ENCODE assay signal across 18 mouse cellular contexts in genomic region chr19:5181926-5182325, GRCm38 (mm10).
DNase-seq lines count a peak whose midpoint lies in the region; ATAC-seq and TF ChIP-seq lines count a peak whose summit lies in the region.
"Had no signal": no experiment of that assay in that cellular context is flagged by ENCODE, and none has a peak within 500 bp of the region (broad histone marks: within the 10 kb centered on the region; RNA-seq: fewer than 3 reads in every experiment).

No protein-coding gene starts in this region.

- no peaks in the 10 kb centered on the region for H3K36me3 ChIP-seq in kidney, adult 2 months (ENCODE audit: control insufficient read depth, insufficient read depth, low read length)
- H3K36me3 ChIP-seq in midbrain, embryonic 14.5 days (ENCODE audit: control insufficient read depth, insufficient read depth, low read length): no peaks in the 10 kb centered on the region
- H3K36me3 ChIP-seq in midbrain, embryonic 13.5 days: no peaks in the 10 kb centered on the region
- H3K36me3 ChIP-seq: hindbrain, embryonic 15.5 days had no signal

- no peak for ATAC-seq in midbrain, embryonic 14.5 days (ENCODE audit: low FRiP score, low TSS enrichment)
- no peak for ATAC-seq in midbrain, embryonic 13.5 days

- TF ChIP-seq POLR2A in kidney, adult 2 months (IDR thresholded peaks at IDR 0.05; ENCODE audit: low read depth, low read length): no peak

- peak; percentile 14 for DNase-seq in cerebellum, adult 8-10 months
- no peak for DNase-seq in cerebellum, postnatal 36 days
- DNase-seq in kidney, adult 2 months: peak; percentile 48
- DNase-seq in kidney, adult 11 months: no peak
- DNase-seq in midbrain, embryonic 14.5 days: peak; percentile 63
- peak; percentile 25 for DNase-seq in retina, postnatal 7 days (ENCODE audit: low read depth, low spot score)
- no peak for DNase-seq in heart, adult 11 months
- DNase-seq: adrenal gland, adult 8-10 months; gastrocnemius, postnatal 36 days; heart, postnatal 14 days; lung, postnatal 36 days; right cerebral cortex, adult 18-20 months; thymus, postnatal 4 days had no signal

- H3K4me2 ChIP-seq in midbrain, embryonic 14.5 days (ENCODE audit: low read length): no peak overlapping the region
- no peak overlapping the region for H3K4me2 ChIP-seq in midbrain, embryonic 13.5 days (replicated peaks)
- H3K4me2 ChIP-seq: heart, embryonic 11.5 days; hindbrain, embryonic 15.5 days; limb, embryonic 13.5 days; liver, embryonic 15.5 days had no signal

- 0 out of 2 replicates have a peak, but pooled peaks cover 2% of the 10 kb centered on the region for H3K4me1 ChIP-seq in kidney, adult 2 months (ENCODE audit: control insufficient read depth, insufficient read depth, low read length)
- H3K4me1 ChIP-seq in midbrain, embryonic 14.5 days (ENCODE audit: control insufficient read depth, insufficient read depth, low read length): no peaks in the 10 kb centered on the region
- 0 out of 2 replicates have a peak, but pooled peaks cover 5% of the 10 kb centered on the region for H3K4me1 ChIP-seq in midbrain, embryonic 13.5 days (replicated peaks)
- H3K4me1 ChIP-seq: hindbrain, embryonic 15.5 days had no signal

- H3K4me3 ChIP-seq in kidney, adult 2 months (ENCODE audit: insufficient read depth, low read depth, low read length): no peak overlapping the region
- no peak overlapping the region for H3K4me3 ChIP-seq in midbrain, embryonic 14.5 days (replicated peaks; ENCODE audit: low read depth, low read length)
- H3K4me3 ChIP-seq in midbrain, embryonic 13.5 days (replicated peaks): no peak overlapping the region
- H3K4me3 ChIP-seq: hindbrain, embryonic 15.5 days; limb, embryonic 13.5 days; liver, embryonic 15.5 days had no signal

- H3K9ac ChIP-seq in midbrain, embryonic 14.5 days (replicated peaks; ENCODE audit: low read length): no peak overlapping the region
- H3K9ac ChIP-seq in midbrain, embryonic 13.5 days (replicated peaks): no peak overlapping the region
- H3K9ac ChIP-seq: hindbrain, embryonic 15.5 days; limb, embryonic 13.5 days; liver, embryonic 15.5 days had no signal

- no peak for TF ChIP-seq CTCF in kidney, adult 2 months (conservative IDR thresholded peaks at IDR 0.05; ENCODE audit: insufficient read depth, insufficient read length, low read depth, low read length)

- 27% methylated on average over 2 of the region's 2 CpGs for WGBS in kidney, adult 2 months
- 69% methylated on average over 2 of the region's 2 CpGs for WGBS in midbrain, embryonic 14.5 days
- 67% methylated on average over 2 of the region's 2 CpGs for WGBS in midbrain, embryonic 13.5 days

- H3K27ac ChIP-seq in kidney, adult 2 months (ENCODE audit: insufficient read depth, low read depth, low read length): no peak overlapping the region
- no peak overlapping the region for H3K27ac ChIP-seq in midbrain, embryonic 14.5 days (replicated peaks; ENCODE audit: low read depth, low read length)
- H3K27ac ChIP-seq in midbrain, embryonic 13.5 days: no peak overlapping the region
- H3K27ac ChIP-seq: hindbrain, embryonic 15.5 days; limb, embryonic 13.5 days; liver, embryonic 15.5 days had no signal

- H3K9me3 ChIP-seq in midbrain, embryonic 14.5 days (ENCODE audit: control insufficient read depth, low read length): no peaks in the 10 kb centered on the region
- H3K9me3 ChIP-seq in midbrain, embryonic 13.5 days: peaks cover 2% of the 10 kb centered on the region; the same call in 1 of the 2 replicates
- H3K9me3 ChIP-seq: hindbrain, embryonic 15.5 days; liver, embryonic 15.5 days had no signal

- no peaks in the 10 kb centered on the region for H3K27me3 ChIP-seq in kidney, adult 2 months (replicated peaks; ENCODE audit: control insufficient read depth, insufficient read depth, low read length)
- H3K27me3 ChIP-seq in midbrain, embryonic 14.5 days (ENCODE audit: control insufficient read depth, insufficient read depth, low read length): no peaks in the 10 kb centered on the region
- no peaks in the 10 kb centered on the region for H3K27me3 ChIP-seq in midbrain, embryonic 13.5 days
- H3K27me3 ChIP-seq: hindbrain, embryonic 15.5 days; limb, embryonic 13.5 days; liver, embryonic 15.5 days had no signal

Comparison
In these comparisons a context has a peak if more than half of its experiments do, and no peak if none do; other contexts are left out.
1. DNase-seq: peak in cerebellum, adult 8-10 months (single experiment), kidney, adult 2 months (single experiment), midbrain, embryonic 14.5 days (single experiment) and retina, postnatal 7 days (single experiment); none in cerebellum, postnatal 36 days (0 of 2), kidney, adult 11 months (single experiment) and heart, adult 11 months (single experiment).